Mouse (Mus musculus) cortical plate, adult 2 months (tissue): ENCODE results near the gene Pdxdc1. TPM values are rescaled to one million over a fixed set of nuclear protein-coding genes. Genes with fewer than 3 reads are reported as not detected.
"Not testable (repeated sequence)": the region's sequence is repeated elsewhere in the genome, so short reads cannot be mapped to it uniquely, and the experiment has no call there.

Experiments used
- H3K27ac ChIP-seq: fragments of 200-500 bp; 2 replicates; pipeline ENCODE4 v1.5.1; 2012; ENCODE audit warnings: low read length, control low read depth, inconsistent platforms; ENCODE audit not compliant: insufficient read depth
- H3K4me1 ChIP-seq: fragments of 200-500 bp; 2 replicates; pipeline ENCODE4 v1.6.1; 2011; ENCODE audit warnings: low read length; ENCODE audit not compliant: control insufficient read depth, insufficient read depth
- H3K4me3 ChIP-seq: fragments of 200-500 bp; 2 replicates; pipeline ENCODE4 v1.5.1; 2011; ENCODE audit warnings: mild to moderate bottlenecking, low read length, control low read depth; ENCODE audit not compliant: insufficient read depth
- CTCF ChIP-seq: fragments of 200-500 bp; IDR thresholded peaks from 2 replicates; pipeline ENCODE4 v1.5.1; 2011; ENCODE audit warnings: mild to moderate bottlenecking, control low read depth, low read length; ENCODE audit not compliant: insufficient read depth; ENCODE audit errors: extremely low read depth
- POLR2A ChIP-seq: fragments of 200-500 bp; IDR thresholded peaks from 2 replicates; pipeline ENCODE4 v1.6.1; 2011; ENCODE audit warnings: mild to moderate bottlenecking, low read length, control low read depth; ENCODE audit not compliant: insufficient read depth; ENCODE audit errors: extremely low read depth
- polyA plus RNA-seq: library from polyadenylated mRNA; depleted of rRNA; stranded (reverse); fragments of >200 nt; gene quantifications from 2 replicates; pipeline ENCODE4 v1.2.3, GENCODE M21; 2012; rRNA removed

Gene Pdxdc1
- 75.3 and 78.4 TPM in 2 replicates for polyA plus RNA-seq

DNA sequence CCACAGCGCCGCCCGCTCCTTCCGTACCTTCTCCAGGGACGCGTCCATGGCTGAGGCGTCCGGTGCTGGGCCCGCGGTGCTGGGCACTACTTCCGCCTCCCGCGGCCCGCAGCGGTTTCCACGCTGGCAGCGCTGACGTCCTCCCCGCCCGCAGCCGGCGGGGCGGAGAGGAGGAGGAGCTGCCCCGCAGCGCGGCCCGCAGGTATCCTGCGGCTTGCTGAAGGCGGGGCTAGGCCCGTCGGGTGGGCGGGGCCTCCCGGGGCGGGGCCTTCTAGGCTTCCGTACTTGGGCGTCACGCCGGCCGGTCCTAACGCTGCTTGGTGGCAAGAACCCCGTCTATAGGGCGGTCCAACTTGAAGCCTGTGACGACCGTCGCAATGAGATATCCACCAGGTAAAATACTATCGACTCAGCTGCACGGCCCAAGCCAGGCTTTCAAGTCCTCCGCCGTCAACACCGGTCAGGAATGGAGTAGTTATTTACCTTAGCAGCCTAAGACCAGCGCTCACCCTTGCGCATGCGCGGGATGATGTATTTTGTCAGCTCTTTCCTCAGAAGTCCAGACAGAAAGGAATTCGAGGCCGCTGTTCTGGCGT is at the start of gene Pdxdc1, which contains the start of gene Mpv17l:
Gene Pdxdc1 (minus strand): TSS at position 244 of the 596 bp plus-strand sequence.
Gene Mpv17l (plus strand): TSS at position 274 of the 596 bp plus-strand sequence.
- Histone ChIP-seq H3K4me3 (peak within 1 kb of the TSS; percentile 80), H3K27ac (peak within 1 kb of the TSS; percentile 62), H3K4me1 (peaks cover 4% of the 10 kb centered on the region)
- TF ChIP-seq POLR2A (peak; percentile 56), CTCF (no peak)

DNA sequence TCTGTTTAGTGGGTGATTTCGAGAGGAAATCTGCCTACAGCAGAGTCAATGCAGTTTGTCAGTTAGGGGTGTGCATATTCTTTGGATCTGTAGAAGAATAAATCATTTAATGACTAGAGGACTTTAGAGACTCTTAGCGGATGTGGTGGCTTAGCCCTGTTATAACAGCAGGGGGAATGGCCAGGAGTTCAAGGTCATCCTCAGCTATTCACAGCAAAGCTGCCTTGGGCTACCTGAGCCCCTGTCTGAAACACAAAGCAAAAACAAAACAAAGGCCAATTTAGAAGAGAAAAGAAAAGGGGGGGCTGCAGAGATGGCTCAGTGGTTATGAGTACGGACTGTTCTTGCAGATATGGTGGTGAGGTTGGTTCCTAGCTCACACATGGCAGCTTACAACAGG is 48.3 kb upstream of the Pdxdc1 start:
- TF ChIP-seq CTCF (no peak), POLR2A (no peak)
- Histone ChIP-seq H3K4me1 (no peaks in the 10 kb centered on the region), H3K27ac (no peak overlapping the region), H3K4me3 (no peak overlapping the region)

DNA sequence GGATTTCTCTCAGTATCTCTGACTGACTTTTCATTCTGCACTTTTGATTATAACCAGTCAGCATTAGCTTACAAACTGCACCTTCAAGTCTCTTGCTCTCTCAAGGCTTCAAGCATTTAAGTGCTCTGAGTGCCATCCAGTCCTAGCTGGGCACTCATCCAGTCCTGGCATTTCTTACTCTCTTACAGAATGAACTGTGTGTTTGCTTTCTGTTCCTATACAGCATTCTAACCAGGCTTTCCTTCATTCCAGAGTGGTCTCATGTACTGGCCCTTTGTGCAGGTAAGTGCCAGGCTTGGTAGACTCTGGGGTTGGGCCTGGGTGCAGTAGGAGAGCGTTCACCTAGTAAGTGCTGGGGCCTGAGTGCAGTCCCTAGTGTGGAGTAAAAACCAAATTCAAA is 43.4 kb upstream of the Pdxdc1 start:
- TF ChIP-seq CTCF = no peak
- no peak for TF ChIP-seq POLR2A
- H3K4me1 ChIP-seq = 0 out of 2 replicates have a peak, but pooled peaks cover 2% of the 10 kb centered on the region
- H3K27ac ChIP-seq = no peak overlapping the region
- H3K4me3 ChIP-seq = no peak overlapping the region

- no peak overlapping the region for H3K27ac ChIP-seq
- no peak for TF ChIP-seq CTCF
- TF ChIP-seq POLR2A = no peak
- H3K4me3 ChIP-seq = no peak overlapping the region
- 0 out of 2 replicates have a peak, but pooled peaks cover 2% of the 10 kb centered on the region for H3K4me1 ChIP-seq
Measured at GRCm38 (mm10) chr16:13945153-13945552, 42.2 kb upstream of the Pdxdc1 start.

- Histone ChIP-seq H3K4me1 (0 out of 2 replicates have a peak, but pooled peaks cover 2% of the 10 kb centered on the region), H3K27ac (no peak overlapping the region)
Measured at GRCm38 (mm10) chr16:13944752-13945151, 41.8 kb upstream of the Pdxdc1 start.

DNA sequence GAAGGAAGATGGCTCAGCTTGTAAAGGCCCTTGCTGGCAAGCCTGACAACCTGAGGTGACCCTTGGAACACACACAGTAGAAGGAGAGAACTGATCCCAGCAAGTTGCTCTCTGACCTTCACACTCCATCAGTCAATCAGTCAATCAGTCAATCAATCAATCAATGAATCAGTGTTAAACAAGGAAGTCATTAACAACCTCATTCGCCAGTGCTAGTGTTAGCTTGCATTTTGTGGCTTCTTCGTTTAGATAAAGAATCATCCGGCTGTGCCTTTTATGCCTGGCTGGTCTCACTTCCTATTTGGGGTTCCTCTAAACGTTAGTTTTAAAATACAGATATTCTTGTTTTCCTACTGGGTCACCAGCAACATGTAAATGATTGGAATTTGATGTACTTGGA is 41.2 kb upstream of the Pdxdc1 start:
- no peak for TF ChIP-seq POLR2A
- TF ChIP-seq CTCF = no peak
- no peak overlapping the region for H3K27ac ChIP-seq
- H3K4me3 ChIP-seq = no peak overlapping the region
- H3K4me1 ChIP-seq = 0 out of 2 replicates have a peak, but pooled peaks cover 2% of the 10 kb centered on the region

More at GRCm38 (mm10) chr16:13944752-13945151, 41.8 kb upstream of the Pdxdc1 start:
- TF ChIP-seq CTCF = no peak
- TF ChIP-seq POLR2A = no peak
- no peak overlapping the region for H3K4me3 ChIP-seq

DNA sequence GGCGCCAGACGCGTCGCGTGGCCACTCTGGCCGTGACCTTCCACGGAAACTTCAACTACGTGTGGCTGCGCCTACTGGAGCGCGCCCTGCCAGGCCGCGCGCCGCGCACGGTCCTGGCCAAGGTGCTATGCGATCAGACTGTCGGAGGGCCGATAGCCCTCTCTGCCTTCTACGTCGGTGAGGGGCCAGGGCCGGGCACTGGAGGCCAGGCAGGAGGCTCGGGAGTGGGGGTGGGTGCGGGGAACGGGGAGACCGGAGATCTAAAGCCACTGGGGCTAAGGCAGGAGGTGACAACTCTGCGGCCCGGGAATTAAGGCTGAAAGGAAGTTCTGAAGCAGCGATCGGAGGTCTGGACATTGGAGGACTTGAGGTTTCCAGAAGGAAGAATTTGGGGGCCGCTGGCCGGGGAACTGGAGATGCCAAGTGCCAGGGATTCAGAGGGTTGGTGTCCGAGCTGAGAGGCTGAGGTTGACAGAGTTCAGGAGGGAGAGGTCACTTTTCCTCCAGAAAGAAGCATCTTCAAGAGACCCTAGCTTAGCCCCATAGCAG is 38.0 kb upstream of the Pdxdc1 start:
- peak overlapping the region; percentile 81 for H3K4me3 ChIP-seq
- no peak overlapping the region for H3K27ac ChIP-seq
- TF ChIP-seq POLR2A (no peak), CTCF (no peak)
- 0 out of 2 replicates have a peak, but pooled peaks cover 2% of the 10 kb centered on the region for H3K4me1 ChIP-seq

- TF ChIP-seq POLR2A (peak; percentile 61), CTCF (no peak)
- Histone ChIP-seq H3K4me3 (peak overlapping the region; percentile 81), H3K4me1 (0 out of 2 replicates have a peak, but pooled peaks cover 2% of the 10 kb centered on the region), H3K27ac (no peak overlapping the region)
Measured at GRCm38 (mm10) chr16:13940139-13940846, 37.4 kb upstream of the Pdxdc1 start.

DNA sequence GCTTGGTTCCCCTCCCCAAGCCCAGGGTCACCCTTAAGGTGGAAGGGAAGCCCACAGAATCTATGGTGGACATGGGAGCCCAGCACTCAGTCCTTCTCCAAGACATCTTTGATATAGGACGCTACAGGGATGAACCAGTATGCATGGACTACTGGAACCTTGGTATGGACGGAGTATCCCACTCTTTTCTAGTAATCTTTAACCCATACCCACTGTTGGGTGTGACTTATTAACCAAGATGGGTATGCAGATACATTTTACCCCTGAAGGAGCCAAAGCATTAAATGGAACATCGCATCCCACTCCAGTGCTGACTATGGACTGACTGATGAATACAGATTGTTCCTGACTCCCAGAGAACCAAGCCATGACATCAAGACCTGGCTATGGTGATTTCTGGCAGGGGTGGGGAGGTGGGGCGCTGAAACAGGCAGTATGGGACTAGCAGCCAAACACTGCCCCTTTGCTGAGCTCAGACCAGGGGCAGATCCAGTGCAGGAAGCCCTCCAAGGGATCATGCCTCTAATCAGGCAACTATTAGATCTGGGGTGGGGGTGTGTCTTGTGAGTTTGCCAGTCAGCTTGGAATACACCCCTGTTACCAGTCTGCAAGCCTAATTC is 24.6 kb upstream of the Pdxdc1 start:
- H3K4me3 ChIP-seq = no peak overlapping the region
- no peaks in the 10 kb centered on the region for H3K4me1 ChIP-seq
- TF ChIP-seq POLR2A (no peak), CTCF (no peak)
- H3K27ac ChIP-seq = no peak overlapping the region

- not testable (repeated sequence) for H3K27ac ChIP-seq, H3K4me1 ChIP-seq, H3K4me3 ChIP-seq
Measured at GRCm38 (mm10) chr16:13922966-13923365, 20.0 kb upstream of the Pdxdc1 start.

- H3K4me3 ChIP-seq, H3K4me1 ChIP-seq, H3K27ac ChIP-seq: not testable (repeated sequence)
Measured at GRCm38 (mm10) chr16:13922499-13922898, 19.6 kb upstream of the Pdxdc1 start.
